Comparison of ENCODE assay signal across 9 mouse cellular contexts in genomic region chr6:135087721-135088451, GRCm38 (mm10). TPM values are rescaled to one million over a fixed set of nuclear protein-coding genes. Genes with fewer than 3 reads are reported as not detected.
DNase-seq lines count a peak whose midpoint lies in the region; ATAC-seq lines count a peak whose summit lies in the region.
"Had no signal": no experiment of that assay in that cellular context is flagged by ENCODE, and none has a peak within 500 bp of the region (broad histone marks: within the 10 kb centered on the region; RNA-seq: fewer than 3 reads in every experiment).

No protein-coding gene starts in this region.

- H3K4me2 ChIP-seq in heart, embryonic 14.5 days (ENCODE audit: low read length), result peak overlapping the region; percentile 46
- peak overlapping the region; percentile 30; the same call in 1 of the 2 replicates for H3K4me2 ChIP-seq in liver, embryonic 13.5 days
- H3K4me2 ChIP-seq in neural tube, embryonic 11.5 days (ENCODE audit: low read depth), result 0 out of 2 replicates have a peak overlapping the region, but pooled peaks have one; percentile 14
- H3K4me2 ChIP-seq in stomach, embryonic 16.5 days (ENCODE audit: low read depth, low read length), result peak overlapping the region; percentile 43

- ATAC-seq in heart, embryonic 14.5 days (ENCODE audit: insufficient number of reproducible peaks, insufficient read depth, low FRiP score, low read depth), result peak; percentile 66
- ATAC-seq in liver, embryonic 13.5 days (ENCODE audit: low read depth), result peak; percentile 18; the same call in 1 of the 2 replicates
- peak; percentile 67; the same call in 1 of the 2 replicates for ATAC-seq in neural tube, embryonic 11.5 days (ENCODE audit: insufficient read depth, low FRiP score, low TSS enrichment)
- peak; percentile 71; the same call in 1 of the 2 replicates for ATAC-seq in stomach, embryonic 16.5 days (ENCODE audit: insufficient read depth, low FRiP score)

- peak; percentile 78 for DNase-seq in CD4-positive, CD25-positive, alpha-beta regulatory T cell, adult 2 months (ENCODE audit: low read depth, low spot score)
- peak; percentile 51 for DNase-seq in brain, embryonic 18.5 days (ENCODE audit: low read depth, low spot score)
- DNase-seq in fibroblast of lung, adult 2 months (ENCODE audit: low read depth), result peak; percentile 96
- DNase-seq in kidney, postnatal 10 days, result peak; percentile 89
- DNase-seq in liver, embryonic 13.5 days, result peak; percentile 43
- peak; percentile 91 for DNase-seq in neural tube, embryonic 11.5 days (ENCODE audit: low spot score)

- H3K4me1 ChIP-seq in heart, embryonic 14.5 days (ENCODE audit: control insufficient read depth in 2 of 2, insufficient read depth in 2 of 2, low read length in 2 of 2), result no peaks in the 10 kb centered on the region
- H3K4me1 ChIP-seq in liver, embryonic 13.5 days (replicated peaks), result no peaks in the 10 kb centered on the region
- H3K4me1 ChIP-seq in neural tube, embryonic 11.5 days (ENCODE audit: control insufficient read depth, insufficient read depth, low read length), result no peaks in the 10 kb centered on the region
- no peaks in the 10 kb centered on the region for H3K4me1 ChIP-seq in stomach, embryonic 16.5 days (ENCODE audit: control insufficient read depth, insufficient read depth, low read length)

- H3K27me3 ChIP-seq in heart, embryonic 14.5 days (ENCODE audit: control insufficient read depth, insufficient read depth, low read length), result peaks cover 3% of the 10 kb centered on the region; the same call in 1 of the 2 replicates
- no peaks in the 10 kb centered on the region for H3K27me3 ChIP-seq in liver, embryonic 13.5 days
- no peaks in the 10 kb centered on the region for H3K27me3 ChIP-seq in neural tube, embryonic 11.5 days (ENCODE audit: control insufficient read depth, insufficient read depth, low read length)
- H3K27me3 ChIP-seq in stomach, embryonic 16.5 days (ENCODE audit: control insufficient read depth, insufficient read depth, low read length), result no peaks in the 10 kb centered on the region

- H3K9ac ChIP-seq in heart, embryonic 14.5 days (ENCODE audit: low read length), result 0 out of 2 replicates have a peak overlapping the region, but pooled peaks have one; percentile 17
- H3K9ac ChIP-seq in liver, embryonic 13.5 days, result no peak overlapping the region
- H3K9ac ChIP-seq in neural tube, embryonic 11.5 days (ENCODE audit: low read length), result no peak overlapping the region
- no peak overlapping the region for H3K9ac ChIP-seq in stomach, embryonic 16.5 days (ENCODE audit: low read length)

- no peaks in the 10 kb centered on the region for H3K9me3 ChIP-seq in heart, embryonic 14.5 days (ENCODE audit: control insufficient read depth, low read length)
- no peaks in the 10 kb centered on the region for H3K9me3 ChIP-seq in liver, embryonic 13.5 days (replicated peaks)
- H3K9me3 ChIP-seq in neural tube, embryonic 11.5 days (ENCODE audit: control insufficient read depth, low read length), result no peaks in the 10 kb centered on the region
- no peaks in the 10 kb centered on the region for H3K9me3 ChIP-seq in stomach, embryonic 16.5 days (replicated peaks; ENCODE audit: control insufficient read depth, low read length)

- no peak overlapping the region for H3K27ac ChIP-seq in heart, embryonic 14.5 days (replicated peaks in 1 of 2; ENCODE audit: control insufficient read depth in 1 of 2, insufficient read depth in 1 of 2, low read depth in 2 of 2, low read length in 2 of 2)
- no peak overlapping the region for H3K27ac ChIP-seq in liver, embryonic 13.5 days
- no peak overlapping the region for H3K27ac ChIP-seq in neural tube, embryonic 11.5 days (ENCODE audit: low read depth, low read length)
- H3K27ac ChIP-seq in stomach, embryonic 16.5 days (ENCODE audit: low read length), result no peak overlapping the region

- WGBS in heart, embryonic 14.5 days, result 27% methylated on average over 19 of the region's 19 CpGs
- 25% methylated on average over 19 of the region's 19 CpGs for whole genome bisulfite sequencing in liver, embryonic 13.5 days (ENCODE audit: insufficient replicate concordance)
- 36% methylated on average over 19 of the region's 19 CpGs for WGBS in neural tube, embryonic 11.5 days
- WGBS in stomach, embryonic 16.5 days, result 23% methylated on average over 19 of the region's 19 CpGs

- peak overlapping the region in 1 of 2 experiments; percentile 2; a peak in 2 of 4 replicates for H3K4me3 ChIP-seq in heart, embryonic 14.5 days (ENCODE audit: control insufficient read depth in 1 of 2, insufficient read depth in 1 of 2, low read depth in 1 of 2, low read length in 2 of 2)
- H3K4me3 ChIP-seq in liver, embryonic 13.5 days (replicated peaks), result no peak overlapping the region
- no peak overlapping the region for H3K4me3 ChIP-seq in neural tube, embryonic 11.5 days (ENCODE audit: low read depth, low read length)
- no peak overlapping the region for H3K4me3 ChIP-seq in stomach, embryonic 16.5 days (replicated peaks; ENCODE audit: low read length)
- H3K4me3 ChIP-seq: erythroblast, embryonic 14.5 days had no signal

- H3K36me3 ChIP-seq in heart, embryonic 14.5 days (ENCODE audit: control insufficient read depth, insufficient read depth, low read length), result no peaks in the 10 kb centered on the region
- no peaks in the 10 kb centered on the region for H3K36me3 ChIP-seq in liver, embryonic 13.5 days
- no peaks in the 10 kb centered on the region for H3K36me3 ChIP-seq in neural tube, embryonic 11.5 days (ENCODE audit: control insufficient read depth, insufficient read depth, low read length)
- H3K36me3 ChIP-seq in stomach, embryonic 16.5 days (ENCODE audit: control insufficient read depth, insufficient read depth, low read length), result no peaks in the 10 kb centered on the region

RNA-seq across cellular contexts. Expression of gene Gprc5a, which starts 22.4 kb away (rescaled TPM):
- 3.1 and 3.4 TPM in 2 replicates for polyA plus RNA-seq in heart, embryonic 14.5 days (2014; fragmentation: Nextera tagmentation; extraction: Ambion mirVana)
- polyA plus RNA-seq in liver, embryonic 13.5 days (2015; fragmentation: Nextera tagmentation; extraction: Ambion mirVana), result 0.35 and 0.46 TPM in 2 replicates
- 5.8 and 7.5 TPM in 2 replicates for polyA plus RNA-seq in neural tube, embryonic 11.5 days (2014; fragmentation: Nextera tagmentation; extraction: Ambion mirVana)
- polyA plus RNA-seq in stomach, embryonic 16.5 days (2015; fragmentation: Nextera tagmentation; extraction: Ambion mirVana), result 24.7 and 30.4 TPM in 2 replicates
- polyA plus RNA-seq: erythroblast, embryonic 14.5 days had no signal

RNA-seq across cellular contexts. Expression of gene Gprc5d, which starts 30.2 kb away (rescaled TPM):
- polyA plus RNA-seq in heart, embryonic 14.5 days (2014; fragmentation: Nextera tagmentation; extraction: Ambion mirVana), result not detected in 2 replicates
- 0.15 TPM in 1 of 2 replicates, not detected in the other for polyA plus RNA-seq in liver, embryonic 13.5 days (2015; fragmentation: Nextera tagmentation; extraction: Ambion mirVana)
- not detected in 2 replicates for polyA plus RNA-seq in neural tube, embryonic 11.5 days (2014; fragmentation: Nextera tagmentation; extraction: Ambion mirVana)
- 0.13 and 0.40 TPM in 2 replicates for polyA plus RNA-seq in stomach, embryonic 16.5 days (2015; fragmentation: Nextera tagmentation; extraction: Ambion mirVana)

Comparison
In these comparisons a context has a peak if more than half of its experiments do, and no peak if none do; other contexts are left out.
1. DNase-seq: peak in every context shown above with its lines; median percentile 96 in fibroblast of lung, adult 2 months; 91 in neural tube, embryonic 11.5 days; 89 in kidney, postnatal 10 days; 78 in CD4-positive, CD25-positive, alpha-beta regulatory T cell, adult 2 months; 51 in brain, embryonic 18.5 days; 43 in liver, embryonic 13.5 days.
2. ATAC-seq: peak in every context shown above with its lines; median percentile 71 in stomach, embryonic 16.5 days; 67 in neural tube, embryonic 11.5 days; 66 in heart, embryonic 14.5 days; 18 in liver, embryonic 13.5 days.